22 mouse cellular contexts compared by ENCODE assay signal in the genomic region with DNA sequence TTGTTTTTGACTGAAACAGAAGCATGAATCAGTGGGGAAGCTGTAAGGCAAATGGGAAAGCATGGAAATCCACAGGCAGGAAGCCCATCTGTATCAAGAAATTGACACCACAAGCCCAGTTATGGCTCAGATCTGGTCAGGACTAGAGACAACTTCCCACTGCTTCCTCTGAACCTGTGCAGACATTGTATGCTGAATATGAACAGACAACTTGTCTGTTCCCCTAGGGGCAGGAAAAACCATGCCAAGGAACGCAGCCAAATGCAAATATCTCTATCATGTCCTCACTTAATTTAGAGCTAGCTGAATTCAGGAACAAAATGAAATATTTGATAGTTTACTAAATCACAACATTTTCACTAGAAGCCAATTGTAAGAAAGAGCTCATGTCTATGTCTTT.
DNase-seq lines count a peak whose midpoint lies in the region; ATAC-seq and TF ChIP-seq lines count a peak whose summit lies in the region.
"Had no signal": no experiment of that assay in that cellular context is flagged by ENCODE, and none has a peak within 500 bp of the region (broad histone marks: within the 10 kb centered on the region; RNA-seq: fewer than 3 reads in every experiment).

No protein-coding gene starts in this region.

- no peaks in the 10 kb centered on the region for H3K4me1 ChIP-seq in hindbrain, postnatal 0 days (ENCODE audit: insufficient read depth, low read length)
- no peaks in the 10 kb centered on the region for H3K4me1 ChIP-seq in hindbrain, embryonic 11.5 days (replicated peaks; ENCODE audit: control insufficient read depth, insufficient read depth, low read length)
- H3K4me1 ChIP-seq in forebrain, postnatal 0 days (ENCODE audit: insufficient read depth), result no peaks in the 10 kb centered on the region
- H3K4me1 ChIP-seq: embryonic facial prominence, embryonic 15.5 days; hindbrain, embryonic 12.5 days; limb, embryonic 13.5 days; lung, embryonic 15.5 days; midbrain, embryonic 15.5 days had no signal

- H3K27ac ChIP-seq in hindbrain, postnatal 0 days, result no peak overlapping the region
- no peak overlapping the region for H3K27ac ChIP-seq in hindbrain, embryonic 11.5 days (ENCODE audit: low read depth, low read length)
- no peak overlapping the region for H3K27ac ChIP-seq in forebrain, postnatal 0 days (ENCODE audit: low read depth, low read length)
- H3K27ac ChIP-seq: embryonic facial prominence, embryonic 15.5 days; hindbrain, embryonic 12.5 days; kidney, postnatal 0 days; limb, embryonic 13.5 days; liver, embryonic 14.5 days; lung, embryonic 15.5 days; midbrain, embryonic 15.5 days had no signal

- H3K9me3 ChIP-seq in hindbrain, postnatal 0 days (ENCODE audit: low read length), result no peaks in the 10 kb centered on the region
- no peaks in the 10 kb centered on the region for H3K9me3 ChIP-seq in hindbrain, embryonic 11.5 days (ENCODE audit: control insufficient read depth, low read length)
- no peaks in the 10 kb centered on the region for H3K9me3 ChIP-seq in forebrain, postnatal 0 days (ENCODE audit: low read length)
- H3K9me3 ChIP-seq: embryonic facial prominence, embryonic 15.5 days; hindbrain, embryonic 12.5 days; limb, embryonic 13.5 days; lung, embryonic 15.5 days; midbrain, embryonic 15.5 days had no signal

- no peak overlapping the region for H3K4me2 ChIP-seq in hindbrain, postnatal 0 days (ENCODE audit: low read depth, low read length)
- no peak overlapping the region for H3K4me2 ChIP-seq in hindbrain, embryonic 11.5 days (replicated peaks; ENCODE audit: low read depth, low read length)
- no peak overlapping the region for H3K4me2 ChIP-seq in forebrain, postnatal 0 days (ENCODE audit: low read depth)
- H3K4me2 ChIP-seq: embryonic facial prominence, embryonic 15.5 days; heart, embryonic 11.5 days; hindbrain, embryonic 12.5 days; limb, embryonic 13.5 days; lung, embryonic 15.5 days; midbrain, embryonic 15.5 days had no signal

- 42% methylated on average over 1 of the region's 1 CpGs for WGBS in hindbrain, postnatal 0 days
- WGBS in hindbrain, embryonic 11.5 days, result 84% methylated on average over 1 of the region's 1 CpGs
- 76% methylated on average over 1 of the region's 1 CpGs for WGBS in forebrain, postnatal 0 days

- H3K9ac ChIP-seq in hindbrain, postnatal 0 days (replicated peaks; ENCODE audit: low read length), result no peak overlapping the region
- H3K9ac ChIP-seq in hindbrain, embryonic 11.5 days (ENCODE audit: low read depth, low read length), result no peak overlapping the region
- H3K9ac ChIP-seq in forebrain, postnatal 0 days, result no peak overlapping the region
- H3K9ac ChIP-seq: embryonic facial prominence, embryonic 15.5 days; hindbrain, embryonic 12.5 days; limb, embryonic 13.5 days; liver, embryonic 14.5 days; lung, embryonic 15.5 days; midbrain, embryonic 15.5 days had no signal

- no peak overlapping the region for H3K4me3 ChIP-seq in hindbrain, postnatal 0 days (ENCODE audit: low read length)
- no peak overlapping the region for H3K4me3 ChIP-seq in hindbrain, embryonic 11.5 days (ENCODE audit: low read depth, low read length)
- no peak overlapping the region for H3K4me3 ChIP-seq in forebrain, postnatal 0 days (ENCODE audit: low read depth, low read length)
- H3K4me3 ChIP-seq: embryonic facial prominence, embryonic 15.5 days; hindbrain, embryonic 12.5 days; limb, embryonic 13.5 days; lung, embryonic 15.5 days; midbrain, embryonic 15.5 days had no signal

- peak; percentile 39 for DNase-seq in hindbrain, postnatal 0 days (ENCODE audit: low spot score)
- no peak for DNase-seq in hindbrain, embryonic 11.5 days (ENCODE audit: low spot score)
- DNase-seq in brain, adult 2 months (ENCODE audit: low read depth, low spot score), result peak; percentile 52
- DNase-seq in cerebellum, adult 11 months, result peak; percentile 20
- peak; percentile 41 for DNase-seq in cerebellum, adult 9-11 months
- DNase-seq in right cerebral cortex, postnatal 14 days, result no peak
- no peak for DNase-seq in testis, postnatal 14 days (ENCODE audit: low spot score)
- no peak for DNase-seq in forebrain, postnatal 0 days
- DNase-seq: kidney, adult 11 months; lung, postnatal 4 days; thymus, adult 2 months; thymus, postnatal 4 days had no signal

- ATAC-seq in hindbrain, postnatal 0 days, result no peak
- no peak for ATAC-seq in hindbrain, embryonic 11.5 days (ENCODE audit: low FRiP score)
- ATAC-seq in forebrain, postnatal 0 days, result no peak
- ATAC-seq: forebrain, embryonic 14.5 days; midbrain, embryonic 15.5 days; Patski had no signal

- no peaks in the 10 kb centered on the region for H3K27me3 ChIP-seq in hindbrain, postnatal 0 days (ENCODE audit: insufficient read depth, low read length)
- H3K27me3 ChIP-seq in hindbrain, embryonic 11.5 days (ENCODE audit: control insufficient read depth, insufficient read depth, low read length), result no peaks in the 10 kb centered on the region
- H3K27me3 ChIP-seq in forebrain, postnatal 0 days (ENCODE audit: insufficient read depth, low read length), result no peaks in the 10 kb centered on the region
- H3K27me3 ChIP-seq: embryonic facial prominence, embryonic 15.5 days; hindbrain, embryonic 12.5 days; limb, embryonic 13.5 days; lung, embryonic 15.5 days; midbrain, embryonic 15.5 days; Patski had no signal

- no peaks in the 10 kb centered on the region for H3K36me3 ChIP-seq in hindbrain, postnatal 0 days (ENCODE audit: insufficient read depth, low read length)
- H3K36me3 ChIP-seq in hindbrain, embryonic 11.5 days (ENCODE audit: control insufficient read depth, insufficient read depth, low read length), result no peaks in the 10 kb centered on the region
- H3K36me3 ChIP-seq in forebrain, postnatal 0 days (ENCODE audit: insufficient read depth), result no peaks in the 10 kb centered on the region
- H3K36me3 ChIP-seq: embryonic facial prominence, embryonic 15.5 days; hindbrain, embryonic 12.5 days; limb, embryonic 13.5 days; lung, embryonic 15.5 days; midbrain, embryonic 15.5 days had no signal

- TF ChIP-seq CTCF in hindbrain, postnatal 0 days (IDR thresholded peaks at IDR 0.05; ENCODE audit: low read depth), result no peak
- no peak for TF ChIP-seq CTCF in forebrain, postnatal 0 days (IDR thresholded peaks at IDR 0.05; ENCODE audit: low read depth)

Comparison
In these comparisons a context has a peak if more than half of its experiments do, and no peak if none do; other contexts are left out.
1. DNase-seq: peak in hindbrain, postnatal 0 days (single experiment), brain, adult 2 months (single experiment), cerebellum, adult 11 months (single experiment) and cerebellum, adult 9-11 months (single experiment); none in hindbrain, embryonic 11.5 days (single experiment), right cerebral cortex, postnatal 14 days (single experiment), testis, postnatal 14 days (single experiment) and forebrain, postnatal 0 days (single experiment).